11 mouse cellular contexts compared by ENCODE assay signal in the genomic region with DNA sequence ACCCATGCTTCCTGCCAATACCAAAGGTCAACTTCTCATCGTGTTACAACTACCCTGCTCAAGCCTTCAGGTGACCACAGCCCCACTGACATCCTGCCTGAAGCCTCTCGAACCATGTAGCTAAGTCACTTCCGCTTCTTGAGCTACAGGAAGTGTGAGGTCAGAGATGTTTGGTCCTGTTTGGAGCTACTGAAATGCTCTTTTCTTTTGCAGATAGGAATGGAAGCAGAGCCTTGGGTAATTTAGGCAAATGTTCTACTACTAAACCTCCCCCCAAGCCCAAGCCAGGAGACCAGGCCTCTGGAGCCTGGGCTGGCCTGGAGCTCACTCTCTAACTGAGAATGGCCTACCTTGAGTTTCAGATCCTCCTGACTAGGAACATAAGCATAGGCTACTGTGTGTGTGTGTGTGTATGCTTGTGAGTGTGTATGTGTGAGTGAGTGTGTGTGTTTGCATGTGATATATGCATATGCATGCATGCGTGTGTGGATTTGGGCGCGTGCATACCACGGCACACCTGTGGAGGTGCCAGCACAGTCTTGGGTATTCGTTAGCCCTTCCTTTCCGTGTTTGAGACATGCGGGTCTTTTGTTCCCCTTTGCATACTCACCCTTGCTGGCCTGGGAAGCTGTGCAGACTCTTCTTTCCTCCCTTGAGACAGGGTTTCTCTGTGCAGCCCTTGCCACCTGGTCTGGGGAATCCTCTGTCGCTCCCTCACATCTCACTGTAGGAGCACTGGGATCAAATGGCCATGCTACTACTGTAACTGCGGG. TPM values are rescaled to one million over a fixed set of nuclear protein-coding genes. Genes with fewer than 3 reads are reported as not detected.
DNase-seq lines count a peak whose midpoint lies in the region; ATAC-seq lines count a peak whose summit lies in the region.
"Had no signal": no experiment of that assay in that cellular context is flagged by ENCODE, and none has a peak within 500 bp of the region (broad histone marks: within the 10 kb centered on the region; RNA-seq: fewer than 3 reads in every experiment).

No protein-coding gene starts in this region.

- H3K9me3 ChIP-seq in heart, embryonic 16.5 days (replicated peaks; ENCODE audit: control insufficient read depth, low read length) = no peaks in the 10 kb centered on the region
- H3K9me3 ChIP-seq: embryonic facial prominence, embryonic 15.5 days; neural tube, embryonic 15.5 days had no signal

- H3K9ac ChIP-seq in heart, embryonic 16.5 days (ENCODE audit: low read length) = no peak overlapping the region
- H3K9ac ChIP-seq: embryonic facial prominence, embryonic 15.5 days; neural tube, embryonic 15.5 days had no signal

- intact Hi-C loops in heart, postnatal 10 days (cut with DNase I) = loop anchor here (5.0 kb wide), 1 partner anchor 57 kb away; no protein-coding TSS in a partner anchor
- intact Hi-C loops in left cerebral cortex, postnatal 10 days (cut with DNase I) = no loop called here

- no peak for ATAC-seq in heart, embryonic 16.5 days (replicated peaks; ENCODE audit: extremely low read depth, insufficient read depth, low FRiP score)
- peak; percentile 90 for ATAC-seq in activated CD4-positive, CD25-positive, alpha-beta regulatory T cell, adult 4 months

- H3K36me3 ChIP-seq in heart, embryonic 16.5 days (ENCODE audit: control insufficient read depth, insufficient read depth) = no peaks in the 10 kb centered on the region
- no peaks in the 10 kb centered on the region for H3K36me3 ChIP-seq in splenic B cell, adult 2 months (ENCODE audit: control insufficient read depth, insufficient read depth, low read length, poor library complexity, severe bottlenecking)
- H3K36me3 ChIP-seq: embryonic facial prominence, embryonic 15.5 days; neural tube, embryonic 15.5 days had no signal

- no peaks in the 10 kb centered on the region for H3K27me3 ChIP-seq in heart, embryonic 16.5 days (ENCODE audit: control insufficient read depth, insufficient read depth, low read length)
- H3K27me3 ChIP-seq in splenic B cell, adult 2 months (ENCODE audit: control insufficient read depth, insufficient read depth, low read length, poor library complexity, severe bottlenecking) = no peaks in the 10 kb centered on the region
- H3K27me3 ChIP-seq: embryonic facial prominence, embryonic 15.5 days; neural tube, embryonic 15.5 days had no signal

- no peak overlapping the region for H3K4me3 ChIP-seq in heart, embryonic 16.5 days (ENCODE audit: low read length)
- H3K4me3 ChIP-seq: embryonic facial prominence, embryonic 15.5 days; neural tube, embryonic 15.5 days had no signal

- 74% methylated on average over 12 of the region's 12 CpGs for WGBS in heart, embryonic 16.5 days

- no peak overlapping the region for H3K4me2 ChIP-seq in heart, embryonic 16.5 days (ENCODE audit: low read depth, low read length)
- H3K4me2 ChIP-seq: embryonic facial prominence, embryonic 15.5 days; neural tube, embryonic 15.5 days had no signal

- no peak for DNase-seq in heart, postnatal 10 days
- DNase-seq in lung, postnatal 36 days = peak; percentile 52
- DNase-seq in splenic B cell, adult 2 months (ENCODE audit: low read depth, low spot score) = peak; percentile 88
- no peak for DNase-seq in adrenal gland, postnatal 25 days
- no peak for DNase-seq in left cerebral cortex, postnatal 10 days (ENCODE audit: extremely low spot score in 1 of 2, low spot score in 2 of 2)
- DNase-seq in urinary bladder, adult 18-20 months (ENCODE audit: low spot score in 2 of 2) = no peak
- DNase-seq: cerebellum, adult 18-20 months had no signal

- H3K27ac ChIP-seq in heart, embryonic 16.5 days (ENCODE audit: low read length) = peak overlapping the region; percentile 15; the same call in 1 of the 2 replicates
- H3K27ac ChIP-seq: embryonic facial prominence, embryonic 15.5 days; neural tube, embryonic 15.5 days had no signal

- peaks cover 8% of the 10 kb centered on the region for H3K4me1 ChIP-seq in heart, embryonic 16.5 days (ENCODE audit: control insufficient read depth, insufficient read depth, low read length)

RNA-seq across cellular contexts. Expression of a gene that starts 28.5 kb away (rescaled TPM):
- 73.0 and 81.1 TPM in 2 replicates for polyA plus RNA-seq in heart, embryonic 16.5 days (2015; fragmentation: Nextera tagmentation; extraction: Ambion mirVana)
- total RNA-seq in heart, postnatal 10 days (2021) = 10 to 100 TPM; 20.3 to 21.0 TPM
- 10 to 100 TPM; 80.8 to 84.4 TPM for polyA plus RNA-seq in activated CD4-positive, CD25-positive, alpha-beta regulatory T cell, adult 4 months (2017; shearing (Covaris generic))
- 20.1 and 20.5 TPM in 2 replicates for total RNA-seq in adrenal gland, postnatal 25 days (2021)
- total RNA-seq in left cerebral cortex, postnatal 10 days (2021) = 10 to 100 TPM; 40.9 to 41.6 TPM

Comparison
In these comparisons a context has a peak if more than half of its experiments do, and no peak if none do; other contexts are left out.
1. DNase-seq: peak in lung, postnatal 36 days (single experiment) and splenic B cell, adult 2 months (single experiment); none in heart, postnatal 10 days (0 of 2), adrenal gland, postnatal 25 days (single experiment), left cerebral cortex, postnatal 10 days (0 of 2) and urinary bladder, adult 18-20 months (0 of 2).